Mouse (Mus musculus): Measurements from ENCODE around the gene Slc15a5. TPM values are rescaled to one million over a fixed set of nuclear protein-coding genes. Genes with fewer than 3 reads are reported as not detected.

Slc15a5 gene
- polyA plus RNA-seq, 1 experiment from 2014 or later = 0.33 TPM

- H3K36me3 ChIP-seq = no peaks in the 10 kb centered on the region
- no peaks in the 10 kb centered on the region for H3K4me1 ChIP-seq
- no peak overlapping the region for H3K4me3 ChIP-seq
- no peak for ATAC-seq (ENCODE audit: low FRiP score, low read depth)
- no peaks in the 10 kb centered on the region for H3K27me3 ChIP-seq (replicated peaks)
- H3K27ac ChIP-seq = no peak overlapping the region
- WGBS = 86% methylated on average over 5 of the region's 5 CpGs
- no peak overlapping the region for H3K9ac ChIP-seq
- H3K9me3 ChIP-seq = no peaks in the 10 kb centered on the region
- no peak overlapping the region for H3K4me2 ChIP-seq (replicated peaks)
Observed at GRCm38 (mm10) chr6:138077681-138078439, 1.9 kb downstream of the Slc15a5 start.

- no peak overlapping the region for H3K27ac ChIP-seq
- ATAC-seq (ENCODE audit: low FRiP score, low read depth) = no peak
- H3K36me3 ChIP-seq = no peaks in the 10 kb centered on the region
- 94% methylated on average over 1 of the region's 1 CpGs for WGBS
- no peaks in the 10 kb centered on the region for H3K27me3 ChIP-seq (replicated peaks)
- no peaks in the 10 kb centered on the region for H3K4me1 ChIP-seq
- H3K9ac ChIP-seq = no peak overlapping the region
- H3K4me3 ChIP-seq = no peak overlapping the region
- H3K4me2 ChIP-seq (replicated peaks) = no peak overlapping the region
- no peaks in the 10 kb centered on the region for H3K9me3 ChIP-seq
Observed at GRCm38 (mm10) chr6:138075723-138076122, 4.0 kb downstream of the Slc15a5 start.

GRCm38 (mm10) chr6:138073540-138073939 is 6.2 kb downstream of the Slc15a5 start:
- no peaks in the 10 kb centered on the region for H3K36me3 ChIP-seq
- no peak for ATAC-seq (ENCODE audit: low FRiP score, low read depth)
- no peaks in the 10 kb centered on the region for H3K4me1 ChIP-seq
- H3K4me3 ChIP-seq = no peak overlapping the region
- H3K9me3 ChIP-seq = no peaks in the 10 kb centered on the region
- no peak overlapping the region for H3K4me2 ChIP-seq (replicated peaks)
- WGBS = 90% methylated on average over 2 of the region's 2 CpGs
- no peak overlapping the region for H3K27ac ChIP-seq
- no peak overlapping the region for H3K9ac ChIP-seq
- no peaks in the 10 kb centered on the region for H3K27me3 ChIP-seq (replicated peaks)

DNA sequence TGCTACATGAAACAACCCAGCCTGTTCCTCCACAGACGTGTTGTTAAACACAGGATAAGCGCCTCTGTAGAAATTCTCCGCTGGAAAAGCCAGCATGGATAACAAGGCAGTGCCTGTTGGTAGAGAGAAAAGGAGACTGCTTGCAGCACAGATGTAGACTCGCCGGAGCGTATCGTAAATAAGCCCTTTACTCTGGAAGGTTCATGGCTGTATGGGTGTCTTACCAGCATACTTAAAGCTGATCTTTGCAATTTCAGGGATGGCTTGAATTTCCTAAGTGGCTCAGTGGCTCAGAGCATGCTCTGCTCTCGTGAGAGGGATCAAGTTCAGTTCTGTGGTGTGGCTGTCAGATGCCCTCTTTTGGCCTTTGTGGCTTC is 6.8 kb downstream of the Slc15a5 start:
- Histone ChIP-seq H3K9me3 (no peaks in the 10 kb centered on the region), H3K9ac (no peak overlapping the region), H3K4me3 (no peak overlapping the region), H3K4me1 (no peaks in the 10 kb centered on the region), H3K36me3 (no peaks in the 10 kb centered on the region), H3K4me2 (replicated peaks) (no peak overlapping the region), H3K27ac (no peak overlapping the region), H3K27me3 (replicated peaks) (no peaks in the 10 kb centered on the region)
- no peak for ATAC-seq (ENCODE audit: low FRiP score, low read depth)
- 73% methylated on average over 8 of the region's 8 CpGs for WGBS

- H3K9ac ChIP-seq = no peak overlapping the region
- no peak for ATAC-seq (ENCODE audit: low FRiP score, low read depth)
Observed at GRCm38 (mm10) chr6:138072110-138072962, 7.4 kb downstream of the Slc15a5 start.

GRCm38 (mm10) chr6:138071505-138072107 is 8.1 kb downstream of the Slc15a5 start:
- no peak for ATAC-seq (ENCODE audit: low FRiP score, low read depth)

More at GRCm38 (mm10) chr6:138072110-138072962, 7.4 kb downstream of the Slc15a5 start:
- Histone ChIP-seq H3K27me3 (replicated peaks) (no peaks in the 10 kb centered on the region), H3K4me2 (replicated peaks) (no peak overlapping the region), H3K27ac (no peak overlapping the region), H3K9me3 (no peaks in the 10 kb centered on the region), H3K36me3 (no peaks in the 10 kb centered on the region), H3K4me1 (no peaks in the 10 kb centered on the region), H3K4me3 (no peak overlapping the region)
- 86% methylated on average over 5 of the region's 5 CpGs for WGBS

DNA sequence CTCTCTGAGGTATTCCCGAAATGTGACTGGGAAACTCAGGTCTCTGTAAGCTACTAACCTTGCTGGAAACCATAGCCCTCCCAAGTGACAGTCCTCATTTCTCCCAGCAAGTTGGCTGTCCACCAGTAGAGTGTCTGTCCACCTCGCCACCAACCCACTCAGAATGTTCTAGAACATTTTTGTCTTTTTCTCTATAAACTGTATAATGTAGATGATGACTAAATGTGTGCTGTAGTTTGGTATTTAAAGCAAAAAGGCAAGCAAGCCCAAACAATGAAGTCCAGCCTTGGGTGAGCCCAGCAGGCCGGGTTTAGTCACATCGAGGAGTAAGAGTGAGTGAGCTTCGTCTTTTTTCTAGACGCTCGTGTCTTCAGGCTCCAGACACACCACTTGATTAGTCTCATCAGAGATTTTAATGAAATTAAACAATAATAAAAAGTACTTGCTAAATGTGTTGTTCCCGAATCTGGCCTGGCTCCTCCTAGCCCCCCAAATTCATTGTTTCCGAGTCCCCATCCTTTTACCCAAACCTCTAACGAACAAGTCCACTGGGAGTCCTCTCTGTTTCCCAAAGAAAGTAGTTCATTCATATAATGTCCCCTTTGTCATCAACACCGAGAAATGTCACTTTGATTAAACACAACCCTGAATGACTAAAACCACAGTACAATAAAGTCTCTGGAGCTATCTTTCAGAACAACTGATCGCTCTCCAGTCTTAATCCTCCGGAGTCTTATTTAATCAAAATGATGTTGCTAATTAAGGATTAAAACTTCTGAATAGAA is 8.8 kb downstream of the Slc15a5 start:
- WGBS = 72% methylated on average over 13 of the region's 13 CpGs
- Histone ChIP-seq H3K4me3 (no peak overlapping the region), H3K9me3 (no peaks in the 10 kb centered on the region), H3K27me3 (replicated peaks) (no peaks in the 10 kb centered on the region), H3K4me2 (replicated peaks) (no peak overlapping the region), H3K36me3 (no peaks in the 10 kb centered on the region), H3K27ac (no peak overlapping the region), H3K4me1 (no peaks in the 10 kb centered on the region), H3K9ac (no peak overlapping the region)
- no peak for ATAC-seq (ENCODE audit: low FRiP score, low read depth)

More at GRCm38 (mm10) chr6:138071505-138072107, 8.1 kb downstream of the Slc15a5 start:
- WGBS = 80% methylated on average over 4 of the region's 4 CpGs
- Histone ChIP-seq H3K9me3 (no peaks in the 10 kb centered on the region), H3K4me3 (no peak overlapping the region), H3K9ac (no peak overlapping the region), H3K36me3 (no peaks in the 10 kb centered on the region), H3K4me2 (replicated peaks) (no peak overlapping the region), H3K27ac (no peak overlapping the region), H3K27me3 (replicated peaks) (no peaks in the 10 kb centered on the region), H3K4me1 (no peaks in the 10 kb centered on the region)

DNA sequence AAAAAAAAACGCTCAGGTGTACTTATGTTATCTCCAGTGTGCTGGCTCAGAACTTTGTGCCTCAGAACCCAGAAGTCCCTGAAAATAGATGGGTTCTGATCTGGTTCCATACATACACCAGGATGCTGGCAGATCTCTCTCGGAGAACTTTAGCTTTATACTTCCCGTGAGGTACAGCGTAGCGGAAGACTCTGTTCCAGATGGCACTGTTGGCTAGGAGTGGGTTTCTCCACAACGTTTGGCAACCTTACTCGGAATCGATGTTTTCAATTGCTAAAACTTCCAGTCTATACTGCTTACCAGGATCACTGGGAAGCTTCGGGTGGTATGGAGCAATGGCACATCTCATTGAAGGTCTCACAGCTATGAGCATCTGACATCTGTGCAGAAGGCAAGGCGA is 9.8 kb downstream of the Slc15a5 start:
- WGBS = 92% methylated on average over 10 of the region's 10 CpGs
- no peak overlapping the region for H3K4me2 ChIP-seq (replicated peaks)
- no peaks in the 10 kb centered on the region for H3K36me3 ChIP-seq
- no peaks in the 10 kb centered on the region for H3K4me1 ChIP-seq
- no peak for ATAC-seq (ENCODE audit: low FRiP score, low read depth)
- no peak overlapping the region for H3K27ac ChIP-seq
- no peaks in the 10 kb centered on the region for H3K27me3 ChIP-seq (replicated peaks)
- H3K9ac ChIP-seq = no peak overlapping the region
- no peaks in the 10 kb centered on the region for H3K9me3 ChIP-seq
- no peak overlapping the region for H3K4me3 ChIP-seq

DNA sequence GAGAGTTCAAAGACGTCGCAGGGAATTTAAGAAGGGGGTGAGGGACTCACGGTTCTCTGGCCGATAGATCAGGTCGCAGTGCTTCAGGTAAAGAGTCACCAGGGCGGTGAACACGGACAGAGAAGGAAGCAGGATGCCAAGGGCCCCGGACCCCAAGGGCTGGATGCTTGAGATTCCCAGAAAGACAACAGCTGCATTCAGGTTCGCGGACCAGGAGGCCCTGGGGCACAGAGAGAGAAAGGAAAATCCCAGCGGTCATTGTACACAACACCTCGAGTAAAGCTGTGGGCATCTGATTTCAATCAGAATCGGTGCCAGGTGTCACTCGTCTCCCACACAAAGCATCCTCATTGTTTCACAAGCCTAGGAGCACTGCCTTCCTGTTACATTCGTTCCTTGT is 24.1 kb downstream of the Slc15a5 start:
- Histone ChIP-seq H3K27me3 (replicated peaks) (no peaks in the 10 kb centered on the region), H3K4me3 (no peak overlapping the region), H3K4me1 (no peaks in the 10 kb centered on the region), H3K27ac (no peak overlapping the region), H3K9me3 (no peaks in the 10 kb centered on the region), H3K4me2 (replicated peaks) (no peak overlapping the region), H3K36me3 (no peaks in the 10 kb centered on the region), H3K9ac (no peak overlapping the region)
- WGBS = 35% methylated on average over 15 of the region's 15 CpGs
- ATAC-seq (ENCODE audit: low FRiP score, low read depth) = no peak

DNA sequence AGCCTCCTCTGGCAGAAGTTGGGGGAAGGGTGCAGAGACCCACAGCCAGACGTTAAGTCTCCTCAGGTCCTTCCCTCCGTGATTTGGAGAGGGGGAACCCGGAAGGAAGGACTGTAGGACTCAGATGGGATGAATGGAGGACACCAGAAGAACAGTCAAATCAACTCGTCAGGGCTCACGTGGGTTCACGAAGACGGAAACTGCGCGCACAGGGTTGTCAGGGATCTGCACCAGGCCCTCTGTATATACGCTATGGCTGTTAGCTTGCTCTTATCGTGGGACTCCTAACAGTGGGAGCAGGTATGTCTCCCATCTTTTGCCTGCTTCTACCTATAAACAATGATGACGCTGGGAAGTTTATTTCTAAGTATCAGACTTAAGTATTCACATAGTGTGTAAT is 24.8 kb downstream of the Slc15a5 start:
- Histone ChIP-seq H3K27ac (no peak overlapping the region), H3K4me2 (replicated peaks) (no peak overlapping the region), H3K36me3 (no peaks in the 10 kb centered on the region), H3K9ac (no peak overlapping the region), H3K4me1 (no peaks in the 10 kb centered on the region), H3K4me3 (no peak overlapping the region), H3K27me3 (replicated peaks) (no peaks in the 10 kb centered on the region), H3K9me3 (no peaks in the 10 kb centered on the region)
- WGBS = 91% methylated on average over 12 of the region's 12 CpGs
- no peak for ATAC-seq (ENCODE audit: low FRiP score, low read depth)

DNA sequence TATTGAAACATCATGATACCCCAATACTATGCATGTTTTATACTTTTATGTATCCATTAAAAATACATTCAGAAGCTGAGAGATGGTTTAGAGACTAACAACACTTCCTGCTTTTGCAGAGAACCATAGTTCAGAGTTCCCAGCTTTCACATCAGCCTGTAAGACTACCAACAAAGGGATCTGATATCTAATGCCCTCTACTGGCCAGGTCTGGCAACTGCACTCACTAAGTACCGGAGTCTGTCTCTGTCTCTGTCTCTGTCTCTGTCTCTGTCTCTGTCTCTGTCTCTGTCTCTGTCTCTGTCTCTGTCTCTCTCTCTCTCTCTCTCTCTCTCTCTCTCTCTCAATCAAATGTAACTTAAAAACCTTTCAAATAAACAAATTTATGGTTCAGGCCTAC is 25.6 kb downstream of the Slc15a5 start:
- Histone ChIP-seq H3K9me3 (no peaks in the 10 kb centered on the region), H3K4me2 (replicated peaks) (no peak overlapping the region), H3K27ac (no peak overlapping the region), H3K4me3 (no peak overlapping the region), H3K4me1 (no peaks in the 10 kb centered on the region), H3K27me3 (replicated peaks) (no peaks in the 10 kb centered on the region), H3K36me3 (no peaks in the 10 kb centered on the region), H3K9ac (no peak overlapping the region)
- ATAC-seq (ENCODE audit: low FRiP score, low read depth) = no peak
- 59% methylated on average over 1 of the region's 1 CpGs for WGBS

DNA sequence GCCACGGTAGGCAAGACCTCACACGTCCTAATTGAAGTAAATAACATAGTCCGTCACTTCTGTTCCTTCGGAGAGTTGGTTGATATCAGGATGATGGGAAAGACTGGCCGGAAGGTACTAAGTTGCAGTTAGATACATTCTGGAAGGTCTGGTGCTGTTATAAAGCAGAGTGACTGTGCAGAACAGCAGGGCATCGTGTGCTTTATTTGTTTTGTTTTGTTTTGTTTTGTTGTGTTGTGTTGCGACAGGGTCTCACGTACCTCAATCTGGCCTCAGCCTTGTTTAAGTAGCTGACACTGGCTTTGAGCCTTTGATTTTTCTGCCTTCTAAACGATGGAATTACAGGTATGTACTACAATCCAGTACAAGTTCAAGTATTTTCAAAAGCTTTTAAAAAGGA is 26.0 kb downstream of the Slc15a5 start:
- WGBS = 87% methylated on average over 9 of the region's 9 CpGs
- no peak for ATAC-seq (ENCODE audit: low FRiP score, low read depth)

More for the DNA sequence above, 26.0 kb downstream of the Slc15a5 start:
- H3K9ac ChIP-seq = no peak overlapping the region
- H3K36me3 ChIP-seq = no peaks in the 10 kb centered on the region
- H3K27me3 ChIP-seq (replicated peaks) = no peaks in the 10 kb centered on the region
- H3K4me2 ChIP-seq (replicated peaks) = no peak overlapping the region
- H3K27ac ChIP-seq = no peak overlapping the region
- no peaks in the 10 kb centered on the region for H3K4me1 ChIP-seq
- no peak overlapping the region for H3K4me3 ChIP-seq
- no peaks in the 10 kb centered on the region for H3K9me3 ChIP-seq

All from neural tube, embryonic 12.5 days (tissue).